Mouse (Mus musculus): ENCODE results near the gene Brf1.

Gene Brf1

DNA sequence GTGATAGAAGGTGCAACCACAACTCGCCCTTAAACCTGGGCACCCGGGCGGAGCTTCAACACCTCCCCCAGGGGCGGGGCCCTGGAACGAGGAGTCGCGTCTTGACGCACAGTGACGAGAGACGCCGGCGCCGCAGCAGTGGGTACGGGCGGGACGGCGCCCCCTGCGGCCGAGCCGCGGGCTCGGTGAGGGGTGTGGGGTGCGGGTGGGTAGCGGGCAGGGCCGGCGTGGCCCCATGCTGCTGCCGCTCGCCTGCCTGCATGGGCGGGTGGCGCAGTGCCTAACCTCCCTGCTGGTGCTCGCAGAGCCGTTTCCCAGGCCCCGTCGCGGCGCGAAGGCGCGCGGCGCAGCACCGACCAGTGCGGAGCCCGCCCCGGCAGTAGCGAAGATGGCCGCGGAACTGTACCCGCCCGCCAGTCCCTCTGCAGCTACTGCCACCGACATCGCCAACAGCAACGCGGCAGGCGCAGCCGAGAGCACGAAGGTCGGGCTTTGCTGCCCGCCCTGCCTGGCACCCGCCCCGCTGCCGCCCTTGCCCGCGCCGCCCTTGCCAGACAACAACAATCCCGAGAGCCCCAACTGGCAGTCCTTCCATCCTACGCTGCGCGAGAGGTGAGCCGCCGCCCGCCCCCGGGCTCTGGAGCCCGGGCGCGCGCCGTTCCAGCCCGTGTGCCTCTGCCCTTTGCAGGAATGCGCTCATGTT, 24.0 kb downstream of the Brf1 start, which contains the start of gene Btbd6:
Gene Btbd6 (plus strand): TSS at position 112 of the 703 bp plus-strand sequence.
- no peak for DNase-seq (ENCODE audit: low spot score)

DNA sequence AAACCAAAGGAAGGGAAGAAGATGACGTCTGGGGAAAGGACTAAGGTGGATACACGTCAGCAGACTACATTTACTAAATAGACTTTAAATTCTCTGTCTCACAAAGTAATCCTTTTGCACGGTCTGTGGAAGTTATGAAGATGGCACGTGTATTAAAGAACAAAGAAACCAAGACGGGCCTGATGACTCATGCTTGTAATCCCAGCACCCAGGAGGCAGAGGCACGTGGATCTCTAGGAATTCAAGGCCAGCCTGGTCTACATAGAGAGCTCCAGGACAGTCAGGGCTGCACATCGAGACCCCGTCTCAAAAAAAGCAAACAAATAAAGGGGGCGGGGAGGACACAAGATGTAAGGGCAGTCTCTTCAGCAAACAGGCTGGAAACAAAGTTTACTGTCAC, 25.8 kb downstream of the Brf1 start:
- DNase-seq (ENCODE audit: low spot score), result no peak

DNA sequence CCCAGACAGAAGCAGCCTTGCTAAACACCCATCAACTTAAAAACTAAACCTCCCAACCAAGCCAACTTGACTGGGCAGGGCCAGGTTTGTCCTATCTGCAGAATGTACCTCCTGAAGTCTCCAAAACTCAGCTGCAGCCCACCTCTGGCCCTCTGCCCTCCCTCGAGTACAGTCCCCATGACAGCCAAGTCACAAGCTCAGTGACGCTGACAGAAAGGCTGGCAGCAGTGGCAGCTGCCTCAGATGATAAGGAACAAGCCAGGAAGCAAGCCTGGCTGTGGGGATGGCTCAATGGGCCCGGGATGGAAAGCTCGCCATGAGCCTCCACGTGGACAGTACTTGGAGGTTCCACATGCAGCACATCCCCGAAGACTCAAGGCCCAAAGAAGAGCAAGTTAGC, 30.9 kb downstream of the Brf1 start:
- no peak for DNase-seq (ENCODE audit: low spot score)

DNA sequence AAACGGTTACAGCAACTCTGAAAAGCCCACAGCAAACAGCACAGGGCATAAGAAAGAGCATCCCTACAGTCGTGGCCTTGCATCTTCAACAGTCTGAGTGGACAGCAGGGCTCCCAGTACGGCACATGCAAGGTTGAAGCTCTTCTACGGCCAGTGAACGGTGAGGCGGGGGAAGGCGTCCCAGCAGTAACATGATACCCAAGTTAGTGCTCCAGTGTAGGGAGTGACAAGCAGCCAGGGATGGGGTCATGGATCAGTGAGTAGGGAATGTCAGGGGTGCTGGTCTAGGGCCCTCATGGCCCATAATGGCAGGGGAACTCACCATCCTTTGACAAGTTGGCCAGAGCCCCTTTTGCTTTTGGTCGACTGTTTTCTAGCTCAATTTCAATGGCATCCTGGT, 31.6 kb downstream of the Brf1 start:
- no peak for DNase-seq (ENCODE audit: low spot score)

DNA sequence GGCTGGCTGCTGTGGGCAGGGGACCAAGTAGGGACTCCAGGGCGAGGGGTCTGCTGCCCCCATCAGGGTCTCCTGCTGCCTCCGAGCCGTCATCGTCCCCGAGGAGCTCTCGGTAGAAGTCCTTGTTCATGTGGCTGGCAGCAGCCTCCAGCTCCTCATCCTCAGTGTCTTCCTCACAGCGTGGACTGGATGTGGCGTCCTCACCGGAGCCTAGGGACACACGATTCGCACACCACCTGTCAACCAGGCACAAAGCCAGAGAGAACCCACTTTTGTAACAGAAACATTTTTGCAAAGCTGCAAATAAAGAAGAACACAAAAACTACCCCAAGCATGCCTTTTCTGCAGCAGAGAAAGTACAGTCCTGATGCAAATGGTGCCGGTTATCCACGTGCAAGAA, 34.7 kb downstream of the Brf1 start:
- DNase-seq (ENCODE audit: low spot score), result no peak

DNA sequence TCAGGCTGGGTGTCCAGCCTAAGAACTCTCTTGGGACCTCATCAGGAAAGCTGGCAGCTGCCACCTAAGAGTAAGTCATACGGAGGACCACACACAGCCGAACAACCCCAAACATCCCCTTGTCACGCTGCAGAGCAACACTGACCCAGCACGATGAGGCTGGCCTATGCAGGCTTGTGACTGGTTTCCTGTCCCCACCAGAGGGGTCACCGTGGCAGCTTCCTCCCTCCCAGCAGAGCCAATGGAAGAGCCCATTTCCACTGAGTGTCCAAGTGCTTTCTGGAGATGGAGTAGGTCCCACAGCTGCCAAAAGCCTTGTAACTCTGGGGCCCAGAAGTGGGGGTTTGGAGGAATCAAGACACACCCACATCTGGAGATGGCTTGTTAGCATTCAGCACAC, 38.6 kb downstream of the Brf1 start:
- no peak for DNase-seq (ENCODE audit: low spot score)

DNA sequence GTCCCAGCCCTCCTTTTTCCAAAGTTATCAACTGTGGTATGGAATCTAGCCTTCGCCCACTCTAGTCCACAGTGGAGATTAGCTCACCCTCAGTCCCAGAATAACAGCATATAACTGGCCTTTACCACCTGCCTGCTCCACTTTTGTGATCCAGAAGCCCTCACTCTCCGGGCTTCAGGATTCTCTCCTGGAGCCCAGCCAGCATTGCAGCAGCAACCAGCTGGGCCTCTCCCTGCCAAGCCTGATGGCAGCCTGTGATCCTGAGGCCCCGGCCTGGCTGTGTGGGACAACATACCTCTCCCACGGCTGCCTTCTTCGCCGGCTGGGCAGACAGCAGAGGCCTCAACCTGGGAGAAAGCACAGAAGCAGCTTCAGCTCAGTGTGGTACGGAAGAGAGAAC, 39.1 kb downstream of the Brf1 start:
- no peak for DNase-seq (ENCODE audit: low spot score)

DNA sequence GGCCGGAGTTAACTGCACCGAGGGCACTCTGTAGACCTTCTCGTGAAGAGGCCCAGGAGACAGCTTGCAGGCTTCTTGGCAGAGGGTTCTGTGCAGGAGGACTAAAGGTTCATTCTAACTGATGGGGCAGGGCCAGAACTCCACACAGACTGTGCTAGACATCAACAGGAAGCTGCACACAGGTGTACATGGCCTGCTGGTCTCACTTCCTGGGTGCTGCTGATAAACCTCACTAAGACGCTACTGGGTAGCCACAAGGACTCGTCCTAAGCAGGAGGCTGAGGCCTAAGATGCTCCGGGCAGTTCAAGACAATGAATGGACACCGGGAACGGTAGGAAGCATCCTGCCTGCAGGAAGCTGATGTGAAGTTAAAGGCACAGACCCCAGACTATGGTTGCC, 41.1 kb downstream of the Brf1 start:
- no peak for DNase-seq (ENCODE audit: low spot score)

DNA sequence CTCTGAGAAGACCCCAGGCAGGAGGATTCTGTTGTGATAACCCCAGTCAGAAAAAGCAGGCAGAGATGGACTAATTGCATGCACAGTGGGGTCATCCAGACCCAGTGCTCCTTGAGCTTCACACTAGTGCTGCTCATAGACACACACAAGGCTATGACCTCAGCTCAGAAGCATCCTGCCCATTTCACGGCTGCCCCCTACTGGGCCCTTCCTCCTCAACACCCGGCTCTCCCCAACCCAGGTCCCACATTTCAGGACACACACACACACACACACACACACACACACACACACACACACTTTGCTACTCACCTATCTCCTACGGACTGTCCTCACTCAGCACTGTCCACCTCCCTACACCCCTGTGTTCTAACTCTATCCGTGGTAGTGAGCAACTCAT, 42.2 kb downstream of the Brf1 start:
- no peak for DNase-seq (ENCODE audit: low spot score)

DNA sequence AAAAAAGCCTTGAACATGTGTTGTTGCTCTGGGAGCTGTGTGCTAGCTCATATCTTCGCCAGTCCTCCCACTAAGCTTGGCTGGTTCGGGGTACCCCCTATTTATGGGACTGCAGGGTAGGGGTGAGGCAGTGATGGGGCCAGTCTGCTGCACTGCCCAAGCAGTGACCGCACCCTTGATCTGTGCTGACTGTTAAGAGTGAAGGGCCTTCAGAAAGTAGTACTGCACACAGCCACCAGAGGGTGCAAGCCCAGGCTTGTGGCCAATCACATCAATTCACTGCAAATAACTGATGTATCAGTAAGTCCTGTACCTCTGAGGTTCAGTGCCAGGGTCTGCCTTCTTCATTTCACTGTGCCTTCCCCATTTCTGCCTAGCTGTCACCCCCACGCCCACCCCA, 44.7 kb downstream of the Brf1 start:
- peak; percentile 68 for DNase-seq (ENCODE audit: low spot score)

DNA sequence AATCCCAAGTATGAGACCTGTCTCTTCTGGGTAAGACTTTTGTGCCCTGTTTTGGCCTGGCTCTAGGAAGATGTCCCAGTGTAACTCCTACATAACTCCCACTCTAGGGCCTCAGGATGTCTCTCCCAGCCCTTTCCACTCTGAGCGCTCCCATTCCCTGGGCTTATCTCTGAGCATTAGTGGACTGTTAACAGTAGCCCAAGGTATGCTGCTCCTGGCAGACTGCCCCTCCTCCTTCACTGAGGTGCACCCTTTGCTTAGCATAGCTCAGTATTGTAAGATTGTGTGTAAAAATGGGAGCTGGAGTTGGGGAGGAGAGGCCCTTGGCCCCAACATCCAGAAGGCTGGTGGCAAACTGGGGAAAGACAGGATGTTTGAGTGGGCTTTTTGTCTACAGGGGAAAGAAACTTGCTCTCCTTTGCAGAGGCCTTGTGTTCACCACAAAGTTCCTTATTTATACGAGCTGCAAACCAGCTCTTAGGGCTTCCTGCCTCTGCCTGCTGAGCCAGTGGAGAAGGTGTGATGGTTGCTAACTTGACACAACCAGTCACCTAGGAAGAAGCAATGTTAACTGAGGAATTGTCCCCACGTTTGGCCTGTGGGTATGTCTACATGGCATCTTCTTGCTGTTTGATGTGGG, 47.5 kb downstream of the Brf1 start:
- no peak for DNase-seq (ENCODE audit: low spot score)

DNA sequence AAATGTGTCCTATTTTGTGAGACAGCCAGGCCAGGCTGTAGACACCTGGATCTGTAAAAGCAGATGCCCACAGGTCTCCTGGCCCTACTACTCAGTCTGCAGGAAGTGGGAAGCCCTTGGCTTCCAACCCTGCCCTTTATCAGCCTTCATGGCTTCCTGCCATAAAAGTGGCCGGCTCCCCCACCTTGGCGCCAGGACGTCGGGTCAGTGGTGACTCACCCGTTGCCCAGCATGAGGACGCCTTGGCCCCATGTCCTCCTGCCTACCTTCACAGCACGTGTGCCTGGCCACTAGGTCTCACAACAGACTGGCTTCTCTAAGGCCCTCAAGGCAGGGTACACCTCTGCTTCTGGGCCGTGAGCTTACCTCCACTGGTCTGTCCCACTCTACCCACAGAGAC, 48.1 kb downstream of the Brf1 start:
- DNase-seq (ENCODE audit: low spot score), result peak; percentile 51

DNA sequence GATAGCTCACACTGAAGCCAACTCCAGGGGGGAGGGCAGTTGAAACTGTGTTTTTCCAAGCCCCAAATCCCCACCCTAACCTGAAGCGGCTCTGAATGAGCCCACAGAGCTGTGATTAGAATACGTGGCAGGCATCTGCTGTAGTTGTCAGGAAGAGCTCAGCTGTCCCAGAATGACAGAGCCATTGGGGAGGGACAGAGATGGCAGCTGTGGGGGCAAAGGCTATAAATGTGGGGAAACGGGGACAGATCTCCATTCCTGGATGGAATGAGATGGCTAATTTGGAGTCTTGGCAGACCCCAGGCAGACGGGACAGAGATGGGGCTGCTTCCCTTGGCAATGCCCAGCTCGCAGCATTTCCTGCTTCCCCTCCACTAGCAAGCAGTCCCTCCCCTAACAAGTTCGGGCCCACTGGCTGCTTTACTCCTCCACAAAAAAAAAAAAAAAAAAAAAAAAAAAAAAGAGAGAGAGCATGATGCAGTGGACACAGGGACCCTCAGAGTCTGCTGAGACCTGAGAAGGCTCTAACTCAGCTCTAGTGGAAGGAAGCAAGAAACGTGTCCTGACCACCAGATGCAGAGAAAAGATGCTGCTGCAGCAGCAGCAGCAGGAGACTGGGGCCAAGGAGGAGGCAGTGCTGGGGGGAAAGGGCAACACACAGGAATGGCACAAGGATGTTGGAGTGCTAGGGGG, 49.2 kb downstream of the Brf1 start:
- no peak for DNase-seq (ENCODE audit: low spot score)

DNA sequence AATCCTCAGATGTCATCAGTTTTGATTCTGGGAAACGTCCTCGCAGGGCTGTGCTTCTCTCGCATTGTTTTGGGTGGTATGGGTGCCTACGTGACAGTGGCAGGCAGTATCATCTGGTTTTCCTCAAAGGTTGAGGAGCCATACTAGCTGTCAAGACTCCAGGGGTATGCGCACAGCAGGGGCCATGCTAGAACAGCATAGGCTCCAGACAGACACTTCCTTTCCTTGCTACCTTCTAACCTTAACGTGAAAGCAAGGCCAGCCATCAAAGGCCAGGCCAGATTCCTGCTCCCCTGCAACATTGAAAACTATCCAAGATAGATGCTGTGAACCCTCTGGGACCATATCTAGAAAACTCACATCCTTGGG, 49.8 kb downstream of the Brf1 start:
- no peak for DNase-seq (ENCODE audit: low spot score)

DNA sequence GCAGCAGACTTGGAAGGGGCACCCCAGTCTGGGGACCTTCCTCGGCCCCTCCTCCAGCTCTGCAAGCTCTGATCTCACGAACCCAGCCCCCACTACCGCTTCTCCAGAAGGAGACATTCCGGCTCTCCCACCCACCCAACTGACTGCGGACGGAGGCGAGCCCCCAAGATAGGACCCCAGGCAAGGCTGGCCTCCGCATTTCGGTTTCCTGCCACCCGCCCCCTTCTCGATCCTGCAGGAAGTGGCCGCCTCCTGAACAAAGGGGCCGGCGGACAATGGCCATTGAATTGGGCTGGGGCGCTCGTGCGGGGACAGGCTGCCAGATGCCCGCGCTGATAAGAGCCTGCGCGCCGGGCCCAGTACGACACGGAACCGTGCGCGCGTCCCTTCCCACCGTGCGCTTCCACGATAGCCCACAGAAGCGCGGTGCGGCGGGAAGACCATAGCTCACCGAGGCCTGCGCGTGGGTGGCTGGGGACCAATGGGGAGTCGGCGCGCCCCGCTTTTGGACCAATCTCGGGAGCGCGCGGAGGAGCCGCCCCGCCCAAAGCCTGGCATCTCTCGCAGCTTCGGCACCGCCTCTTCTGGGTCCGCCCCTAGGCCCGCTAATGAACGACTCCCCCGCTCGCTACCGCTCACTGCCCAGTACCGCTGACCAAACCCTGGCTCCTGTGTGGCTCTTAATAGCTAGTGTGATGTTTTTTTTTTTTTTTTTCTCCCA, 50.3 kb downstream of the Brf1 start:
- peak; percentile 84 for DNase-seq (ENCODE audit: low spot score)

DNA sequence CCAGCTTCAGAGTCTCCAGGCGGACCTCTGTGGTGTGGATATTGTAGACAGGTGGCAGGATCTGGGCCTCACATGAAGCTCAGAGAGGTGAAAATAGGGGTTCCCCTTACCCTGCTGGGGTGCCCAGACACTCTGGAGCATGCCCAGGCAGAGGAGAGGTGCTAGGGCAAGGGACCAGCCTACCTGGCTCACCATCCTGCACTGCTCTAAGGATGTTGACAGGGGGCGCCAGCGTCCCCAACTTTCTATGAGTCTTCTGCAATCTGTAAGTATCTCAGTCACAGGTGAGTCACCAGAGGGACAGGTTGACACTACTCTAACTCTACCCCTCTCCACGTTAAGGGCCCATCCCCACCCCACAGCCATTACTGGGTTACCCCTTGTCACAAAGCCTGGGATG, 53.2 kb downstream of the Brf1 start:
- DNase-seq (ENCODE audit: low spot score), result no peak

DNA sequence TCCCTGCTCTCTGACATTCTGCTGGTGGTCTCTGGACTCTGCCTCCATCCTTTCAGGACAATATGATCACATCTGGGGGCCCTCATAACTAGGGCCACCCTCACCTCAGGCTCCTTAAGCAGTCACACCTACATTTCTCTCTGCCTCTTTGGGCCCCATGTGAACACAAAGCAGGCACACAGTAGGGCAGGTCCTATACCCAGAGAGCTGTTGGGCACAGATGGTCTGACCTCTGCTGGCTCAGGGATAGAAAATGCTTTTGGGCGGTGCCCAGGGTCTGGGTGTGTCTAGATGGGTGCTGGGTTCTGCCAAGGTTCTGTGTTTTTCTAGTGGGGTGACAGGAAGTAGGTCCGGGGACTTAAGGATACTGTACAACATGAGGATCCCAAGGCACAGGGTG, 56.8 kb downstream of the Brf1 start:
- no peak for DNase-seq (ENCODE audit: low spot score)

DNA sequence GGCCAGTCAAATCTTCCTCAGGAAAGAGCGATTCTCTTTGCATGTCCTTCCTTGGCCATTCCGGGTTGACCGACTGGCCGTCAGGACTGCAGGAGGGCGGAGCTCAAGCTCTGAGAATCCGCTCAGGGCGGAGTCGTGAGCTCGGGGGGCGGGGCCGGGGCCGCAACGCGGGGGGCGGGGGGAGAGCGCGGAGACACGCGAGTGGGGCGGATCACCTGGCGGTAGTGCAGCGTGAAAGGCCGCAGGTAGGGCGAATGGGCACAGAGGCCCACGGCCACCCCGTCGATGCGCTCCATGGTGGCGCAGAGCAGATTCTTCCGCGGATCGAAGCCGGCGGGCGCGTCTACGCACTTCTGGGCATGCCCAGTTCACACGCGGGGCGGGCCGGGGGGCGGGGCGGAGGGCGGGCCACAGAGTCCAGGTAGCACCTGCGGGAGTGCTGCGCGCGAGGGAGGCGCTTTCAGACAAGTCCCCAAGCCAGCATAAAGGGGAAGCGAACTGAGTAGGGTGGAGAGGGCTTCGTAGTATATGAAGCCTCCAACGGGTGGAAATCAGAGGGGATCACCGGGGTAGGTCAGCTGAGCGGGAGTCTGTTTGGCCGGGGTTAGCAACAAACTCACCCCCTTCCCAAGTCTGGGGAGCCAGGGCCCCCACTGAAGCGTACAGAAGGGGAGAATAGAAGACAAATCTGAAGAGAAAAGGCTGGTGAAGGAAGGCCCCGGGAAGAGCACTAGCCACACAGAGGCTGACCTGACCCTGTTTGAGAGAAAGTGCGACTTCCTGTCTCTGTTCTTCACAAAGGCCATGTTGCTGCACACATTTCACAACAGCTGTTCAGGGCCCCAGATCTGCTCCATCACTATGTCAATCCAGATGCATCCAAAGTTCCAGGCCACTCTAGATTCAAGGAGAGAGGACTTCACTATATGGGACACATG, 58.5 kb downstream of the Brf1 start, which contains the start of gene Nudt14:
Gene Nudt14 (minus strand): TSS at position 349 of the 938 bp plus-strand sequence.
- DNase-seq (ENCODE audit: low spot score), result peak; percentile 78

DNA sequence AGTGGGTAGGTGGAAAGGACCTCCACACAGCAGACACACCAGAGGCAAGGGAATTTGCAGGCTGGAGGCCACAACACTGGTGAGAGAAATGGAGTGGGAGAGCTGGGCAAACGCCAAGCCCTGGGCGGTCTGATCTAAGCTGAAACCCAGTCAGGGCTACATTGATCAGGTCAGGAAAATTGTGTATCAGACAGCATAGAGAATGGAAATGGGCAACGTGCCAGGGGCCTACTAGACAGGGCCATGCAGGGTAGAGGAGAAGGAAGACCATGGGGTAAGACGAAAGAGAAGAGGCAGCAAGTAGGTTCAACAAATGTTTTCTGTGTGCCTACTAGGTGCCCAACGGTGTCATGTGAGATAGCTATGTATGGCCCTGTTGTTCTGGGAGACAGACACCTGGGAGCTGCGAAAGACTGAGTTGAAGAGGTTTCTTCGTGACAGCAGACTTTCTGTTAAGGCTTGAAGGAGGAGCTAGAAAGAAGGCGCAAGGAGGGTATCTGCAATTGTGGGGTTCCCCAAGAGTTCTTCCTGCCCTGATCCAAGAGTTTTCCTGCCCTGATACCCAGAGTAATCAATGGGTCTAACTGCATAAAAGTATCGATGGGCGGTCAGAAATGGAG, 59.2 kb downstream of the Brf1 start:
- no peak for DNase-seq (ENCODE audit: low spot score)

DNA sequence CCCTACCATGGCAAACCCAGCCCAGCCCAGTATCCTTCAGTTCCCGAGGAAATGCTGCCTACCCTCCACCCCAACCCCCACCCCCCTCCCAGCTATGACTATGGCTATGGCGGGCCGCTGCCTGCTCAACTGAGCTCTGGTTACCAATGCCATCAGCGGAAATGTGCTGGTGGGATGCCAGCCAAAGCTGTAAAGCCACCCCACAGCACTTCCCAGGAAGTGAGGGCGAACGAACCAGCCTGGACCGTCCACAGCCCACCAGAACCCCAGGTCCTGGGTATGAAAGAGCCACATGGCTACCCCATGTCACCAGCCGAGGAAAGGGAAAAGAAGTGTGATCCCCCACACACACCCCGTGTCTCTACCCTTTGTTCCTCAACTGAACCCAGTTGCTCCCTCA, 59.8 kb downstream of the Brf1 start:
- no peak for DNase-seq (ENCODE audit: low spot score)

DNA sequence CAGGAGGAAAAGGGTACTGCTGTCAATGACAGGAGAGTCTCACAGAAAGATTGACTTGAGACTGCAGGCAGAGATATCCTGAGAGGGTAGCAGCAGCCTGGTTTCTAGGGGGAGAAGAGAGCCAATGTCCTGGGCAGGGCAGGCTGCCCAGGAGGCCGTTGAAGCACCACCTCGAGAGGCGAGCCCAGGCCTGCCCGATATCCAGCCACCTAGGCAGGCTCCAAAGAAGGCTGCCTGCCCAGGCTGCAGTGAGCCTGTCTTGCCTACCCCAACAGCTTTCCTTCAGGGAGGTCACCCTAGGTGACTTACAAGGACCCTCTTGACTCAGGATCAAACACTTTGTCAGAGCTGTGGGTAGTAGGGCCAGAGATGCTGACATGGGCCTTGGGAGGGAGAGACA, 60.3 kb downstream of the Brf1 start:
- DNase-seq (ENCODE audit: low spot score), result no peak

Data from MN1 (cell line).